Mouse (Mus musculus) cerebellum, adult 8-10 months (tissue): ENCODE data around the gene Abhd14b.

Experiments
- DNase-seq: peaks from one replicate; pipeline ENCODE4 v3.0.0; 2022

The Abhd14b gene

GRCm38 (mm10) chr9:106461641-106462429 lies 14.6 kb downstream of the Abhd14b start:
- DNase-seq = peak; percentile 61

GRCm38 (mm10) chr9:106462430-106462800 lies 15.2 kb downstream of the Abhd14b start:
- DNase-seq = peak; percentile 48

GRCm38 (mm10) chr9:106463122-106464063 lies 16.1 kb downstream of the Abhd14b start:
- DNase-seq = peak; percentile 84

- peak; percentile 90 for DNase-seq
Measured at GRCm38 (mm10) chr9:106464751-106465541, 17.7 kb downstream of the Abhd14b start.

- DNase-seq = peak; percentile 81
Measured at GRCm38 (mm10) chr9:106465571-106466200, 18.4 kb downstream of the Abhd14b start, which contains the start of gene Gpr62. Gpr62 (minus strand) TSS chr9:106465938.

GRCm38 (mm10) chr9:106466721-106467120 lies 19.5 kb downstream of the Abhd14b start:
- DNase-seq = peak; percentile 32

GRCm38 (mm10) chr9:106467746-106468145 lies 20.5 kb downstream of the Abhd14b start:
- DNase-seq = no peak

GRCm38 (mm10) chr9:106469317-106469716 lies 22.1 kb downstream of the Abhd14b start:
- DNase-seq = peak; percentile 25

- peak; percentile 3 for DNase-seq
Measured at GRCm38 (mm10) chr9:106469776-106470175, 22.5 kb downstream of the Abhd14b start.

- peak; percentile 19 for DNase-seq
Measured at GRCm38 (mm10) chr9:106470991-106471750, 23.9 kb downstream of the Abhd14b start.

- peak; percentile 28 for DNase-seq
Measured at GRCm38 (mm10) chr9:106471892-106472291, 24.6 kb downstream of the Abhd14b start.

GRCm38 (mm10) chr9:106472321-106472720 lies 25.1 kb downstream of the Abhd14b start:
- DNase-seq = peak; percentile 29

GRCm38 (mm10) chr9:106473081-106473752 lies 26.0 kb downstream of the Abhd14b start:
- peak; percentile 39 for DNase-seq

- DNase-seq = peak; percentile 38
Measured at GRCm38 (mm10) chr9:106473753-106474105, 26.5 kb downstream of the Abhd14b start.

GRCm38 (mm10) chr9:106474456-106474855 lies 27.2 kb downstream of the Abhd14b start:
- peak; percentile 79 for DNase-seq

GRCm38 (mm10) chr9:106475046-106475445 lies 27.8 kb downstream of the Abhd14b start:
- DNase-seq = peak; percentile 40

- DNase-seq = no peak
Measured at GRCm38 (mm10) chr9:106475663-106476001, 28.4 kb downstream of the Abhd14b start, which contains the start of gene Rrp9. Rrp9 (plus strand) TSS chr9:106475963.

GRCm38 (mm10) chr9:106476002-106476923 lies 29.0 kb downstream of the Abhd14b start:
- peak; percentile 52 for DNase-seq

GRCm38 (mm10) chr9:106476924-106477484 lies 29.7 kb downstream of the Abhd14b start, which contains the start of gene Parp3:
Parp3 (minus strand) TSS chr9:106476949.
- DNase-seq = peak; percentile 99
